Mouse (Mus musculus): ENCODE results near the gene Ocm. TPM values are rescaled to one million over a fixed set of nuclear protein-coding genes. Genes with fewer than 3 reads are reported as not detected.

Gene Ocm
- polyA plus RNA-seq, 1 experiment from 2014 or later, result not detected

DNA sequence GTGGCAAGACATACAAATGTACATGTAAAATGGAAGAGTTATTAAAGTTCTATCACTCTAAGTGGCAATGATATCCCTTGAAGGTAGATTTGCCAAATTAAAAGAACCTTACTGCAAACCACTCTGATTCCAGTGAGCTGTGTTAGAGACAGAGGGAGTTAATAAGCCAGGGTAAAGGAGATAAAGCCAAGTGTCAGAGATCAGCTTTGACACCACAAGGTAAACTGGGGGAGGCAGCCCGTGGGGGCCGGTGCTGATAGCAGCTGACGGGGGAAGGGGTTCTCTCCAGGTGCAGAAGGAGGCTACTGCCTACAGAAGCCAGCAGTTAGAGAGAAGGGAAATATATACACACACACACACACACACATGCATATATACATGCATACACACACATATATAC is 53.8 kb downstream of the Ocm start:
- Histone ChIP-seq H3K27me3 (replicated peaks; ENCODE audit: control insufficient read depth, insufficient read depth, low read length) (no peaks in the 10 kb centered on the region), H3K9ac (ENCODE audit: low read depth, low read length) (no peak overlapping the region), H3K4me2 (replicated peaks; ENCODE audit: low read depth) (no peak overlapping the region), H3K9me3 (ENCODE audit: control insufficient read depth) (no peaks in the 10 kb centered on the region), H3K4me3 (ENCODE audit: low read depth, low read length) (no peak overlapping the region), H3K4me1 (replicated peaks; ENCODE audit: control insufficient read depth, insufficient read depth, low read length) (no peaks in the 10 kb centered on the region), H3K27ac (ENCODE audit: low read depth, low read length) (no peak overlapping the region), H3K36me3 (ENCODE audit: control insufficient read depth, insufficient read depth) (no peaks in the 10 kb centered on the region)
- ATAC-seq, result no peak
- 32% methylated on average over 3 of the region's 3 CpGs for WGBS
- no peak for TF ChIP-seq CTCF (IDR thresholded peaks at IDR 0.05; ENCODE audit: low read depth)

Other genes with a start within 250 kb of the Ocm start
- 24.1 and 25.2 TPM in 2 replicates for gene Eif2ak1, start 208.9 kb downstream of the Ocm start, polyA plus RNA-seq (2015; fragmentation: Nextera tagmentation; extraction: Ambion mirVana)
- gene Ankrd61, start 129.0 kb downstream of the Ocm start, polyA plus RNA-seq (2015; fragmentation: Nextera tagmentation; extraction: Ambion mirVana), result not detected in 2 replicates
- 58.8 TPM in 2 replicates for gene Aimp2, start 116.8 kb downstream of the Ocm start, polyA plus RNA-seq (2015; fragmentation: Nextera tagmentation; extraction: Ambion mirVana)
- 6.4 and 6.8 TPM in 2 replicates for gene Pms2, start 116.7 kb downstream of the Ocm start, polyA plus RNA-seq (2015; fragmentation: Nextera tagmentation; extraction: Ambion mirVana)
- gene Gm42421, start 98.5 kb downstream of the Ocm start, polyA plus RNA-seq (2015; fragmentation: Nextera tagmentation; extraction: Ambion mirVana), result 0.26 TPM in 1 of 2 replicates, not detected in the other
- gene Rsph10b, start 93.6 kb downstream of the Ocm start, polyA plus RNA-seq (2015; fragmentation: Nextera tagmentation; extraction: Ambion mirVana), result 0.86 and 1.5 TPM in 2 replicates
- gene Ccz1, start 11.8 kb downstream of the Ocm start, polyA plus RNA-seq (2015; fragmentation: Nextera tagmentation; extraction: Ambion mirVana), result 58.1 and 59.9 TPM in 2 replicates
- gene Lmtk2, start 73.8 kb upstream of the Ocm start, polyA plus RNA-seq (2015; fragmentation: Nextera tagmentation; extraction: Ambion mirVana), result 4.9 and 5.8 TPM in 2 replicates
- gene Bhlha15, start 163.6 kb upstream of the Ocm start, polyA plus RNA-seq (2015; fragmentation: Nextera tagmentation; extraction: Ambion mirVana), result 0.13 and 0.16 TPM in 2 replicates
- gene Tecpr1, start 196.9 kb upstream of the Ocm start, polyA plus RNA-seq (2015; fragmentation: Nextera tagmentation; extraction: Ambion mirVana), result 10.7 and 12.5 TPM in 2 replicates
- 313 and 341 TPM in 2 replicates for gene Bri3, start 217.8 kb upstream of the Ocm start, polyA plus RNA-seq (2015; fragmentation: Nextera tagmentation; extraction: Ambion mirVana)